Mouse (Mus musculus) spleen, adult 2 months (tissue): ENCODE data around the gene Dock4.

Experiments used
- CTCF ChIP-seq: fragments of 200-500 bp; IDR thresholded peaks from 2 replicates; pipeline ENCODE4 v1.5.1; 2011; ENCODE audit warnings: mild to moderate bottlenecking, inconsistent platforms; ENCODE audit not compliant: insufficient read depth, insufficient read length, insufficient replicate concordance; ENCODE audit errors: extremely low read depth
- POLR2A ChIP-seq: fragments of 200-500 bp; IDR thresholded peaks from 2 replicates; pipeline ENCODE4 v1.6.1; 2011; ENCODE audit warnings: low read depth, low read length, inconsistent platforms

DNA sequence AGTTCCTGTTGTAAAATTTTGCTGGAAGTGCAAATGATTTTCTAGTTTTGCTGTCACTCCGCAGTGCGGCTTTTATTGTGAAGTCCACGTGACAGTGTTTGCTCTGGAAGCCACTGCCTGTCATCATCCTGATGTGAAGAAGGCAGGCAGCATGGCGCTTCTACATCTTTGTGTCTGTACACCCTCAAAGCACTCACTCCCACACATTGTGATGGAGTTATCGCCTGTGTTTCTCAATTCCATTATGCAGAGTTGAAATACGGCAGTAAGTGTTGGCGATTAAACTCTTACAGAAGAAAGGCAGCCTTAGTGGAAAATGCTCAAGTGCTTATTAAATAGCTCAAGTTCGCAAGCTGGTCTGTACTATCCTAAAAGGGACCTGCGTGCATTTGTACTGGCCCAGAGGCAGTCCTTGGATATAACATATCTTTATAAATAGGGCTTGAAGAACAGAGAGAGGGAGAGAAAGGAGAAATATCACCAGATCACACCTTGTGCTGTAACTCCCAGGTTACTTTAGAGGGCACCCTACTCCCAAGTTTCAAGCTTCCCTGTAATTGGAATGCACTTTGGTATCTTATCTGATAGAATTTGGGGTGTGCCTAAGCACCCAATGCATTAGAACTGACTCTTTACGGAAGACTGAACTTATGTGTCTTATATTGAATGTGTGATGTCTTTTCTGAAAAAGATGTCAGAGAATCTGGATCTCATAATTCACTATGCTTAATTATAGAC, 396.7 kb downstream of the Dock4 start:
- no peak for TF ChIP-seq CTCF
- no peak for TF ChIP-seq POLR2A
